Mouse (Mus musculus): Measurements from ENCODE around the gene Rgma. TPM values are rescaled to one million over a fixed set of nuclear protein-coding genes. Genes with fewer than 3 reads are reported as not detected.

The Rgma gene
- polyA plus RNA-seq, 1 experiment from 2014 or later = 2.8 TPM

DNA sequence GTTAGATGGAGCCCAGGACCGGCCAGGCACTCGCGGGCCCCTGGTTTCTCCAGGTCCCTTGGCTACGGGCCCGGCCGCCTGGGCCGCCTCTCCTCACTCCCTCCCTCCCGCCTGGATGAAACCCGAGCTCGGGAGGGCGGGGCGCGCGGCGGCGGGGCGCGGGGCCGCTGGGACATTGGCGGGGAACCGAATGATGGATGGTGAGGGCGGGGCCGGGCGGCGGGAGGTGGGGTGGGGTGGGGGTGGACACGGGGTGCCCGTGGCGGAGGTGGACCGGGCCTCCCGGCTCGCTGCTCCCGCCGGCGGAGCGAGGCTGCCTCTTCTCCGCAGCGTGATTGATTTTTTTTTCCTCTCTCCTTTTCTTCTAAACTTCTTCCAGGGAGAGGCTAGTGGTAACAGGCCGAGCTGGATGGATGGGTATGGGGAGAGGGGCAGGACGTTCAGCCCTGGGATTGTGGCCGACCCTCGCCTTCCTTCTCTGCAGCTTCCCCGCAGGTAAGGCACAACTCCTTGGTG is 15.8 kb downstream of the Rgma start:
- peak overlapping the region; percentile 62 for H3K9ac ChIP-seq (ENCODE audit: low read depth, low read length)
- H3K4me3 ChIP-seq (ENCODE audit: low read depth, low read length) = peak overlapping the region; percentile 55
- H3K4me2 ChIP-seq = peak overlapping the region; percentile 75
- 2% methylated on average over 37 of the region's 42 CpGs for WGBS
- peaks cover 52% of the 10 kb centered on the region for H3K27me3 ChIP-seq (replicated peaks; ENCODE audit: control insufficient read depth, insufficient read depth, low read length)
- no peaks in the 10 kb centered on the region for H3K36me3 ChIP-seq (ENCODE audit: control insufficient read depth, insufficient read depth, low read length)
- no peaks in the 10 kb centered on the region for H3K4me1 ChIP-seq (replicated peaks; ENCODE audit: control insufficient read depth, insufficient read depth, low read length)
- peak; percentile 70 for DNase-seq (ENCODE audit: low spot score)
- peak; percentile 75 for ATAC-seq (replicated peaks; ENCODE audit: low FRiP score)
- H3K27ac ChIP-seq (ENCODE audit: low read depth, low read length) = peak overlapping the region; percentile 62; the same call in 1 of the 2 replicates
- no peaks in the 10 kb centered on the region; the same call in 1 of the 2 replicates for H3K9me3 ChIP-seq (ENCODE audit: control insufficient read depth, low read length)

DNA sequence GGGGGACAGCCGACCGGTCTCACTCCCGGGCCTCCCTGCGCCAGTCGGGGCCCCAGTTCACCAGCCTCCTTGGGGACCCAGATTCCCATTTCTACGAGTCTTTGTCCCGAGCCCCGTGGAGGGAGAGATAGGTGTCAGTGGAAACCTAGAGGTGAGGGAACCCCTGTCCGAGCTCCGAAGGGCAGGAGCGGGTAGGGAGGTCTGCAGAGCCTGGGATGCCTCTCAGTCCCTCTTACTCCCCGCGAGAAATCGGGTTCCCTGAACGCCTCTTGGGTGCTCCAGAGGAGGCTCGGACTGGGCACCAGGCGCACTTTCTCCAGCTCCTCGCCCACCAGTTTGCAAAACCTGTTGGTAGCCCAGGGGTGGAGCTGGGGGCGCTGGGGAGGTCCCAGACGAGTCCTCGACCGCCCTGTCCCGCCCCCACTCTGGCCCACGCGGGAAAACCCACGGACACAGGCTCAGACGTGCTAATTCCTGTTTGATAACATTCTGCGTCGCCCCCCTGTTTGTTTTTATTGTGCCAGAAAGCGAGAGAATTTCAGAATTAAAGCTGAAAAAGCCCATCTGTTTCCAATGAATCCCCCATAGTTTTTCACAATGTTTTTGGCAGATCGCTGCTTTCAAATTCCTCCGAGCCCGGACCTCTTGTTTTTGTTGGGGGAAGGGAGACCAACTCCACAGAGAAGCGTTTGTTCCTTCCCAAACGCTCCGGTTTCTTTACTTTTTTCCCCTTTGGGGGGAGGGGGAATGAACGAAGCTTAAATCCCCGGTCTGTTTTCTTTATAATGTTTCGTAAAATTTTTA is 16.4 kb downstream of the Rgma start:
- H3K9me3 ChIP-seq (ENCODE audit: control insufficient read depth, low read length) = no peaks in the 10 kb centered on the region; the same call in 1 of the 2 replicates
- peak overlapping the region; percentile 62 for H3K9ac ChIP-seq (ENCODE audit: low read depth, low read length)
- DNase-seq (ENCODE audit: low spot score) (peak; percentile 58), ATAC-seq (replicated peaks; ENCODE audit: low FRiP score) (0 out of 2 replicates have a peak, but pooled peaks have one; percentile 6)
- H3K27me3 ChIP-seq (replicated peaks; ENCODE audit: control insufficient read depth, insufficient read depth, low read length) = peaks cover 56% of the 10 kb centered on the region
- H3K27ac ChIP-seq (ENCODE audit: low read depth, low read length) = peak overlapping the region; percentile 62; the same call in 1 of the 2 replicates
- H3K4me3 ChIP-seq (ENCODE audit: low read depth, low read length) = peak overlapping the region; percentile 55
- no peaks in the 10 kb centered on the region for H3K4me1 ChIP-seq (replicated peaks; ENCODE audit: control insufficient read depth, insufficient read depth, low read length)
- H3K36me3 ChIP-seq (ENCODE audit: control insufficient read depth, insufficient read depth, low read length) = no peaks in the 10 kb centered on the region
- peak overlapping the region; percentile 75 for H3K4me2 ChIP-seq
- 2% methylated on average over 39 of the region's 39 CpGs for WGBS

DNA sequence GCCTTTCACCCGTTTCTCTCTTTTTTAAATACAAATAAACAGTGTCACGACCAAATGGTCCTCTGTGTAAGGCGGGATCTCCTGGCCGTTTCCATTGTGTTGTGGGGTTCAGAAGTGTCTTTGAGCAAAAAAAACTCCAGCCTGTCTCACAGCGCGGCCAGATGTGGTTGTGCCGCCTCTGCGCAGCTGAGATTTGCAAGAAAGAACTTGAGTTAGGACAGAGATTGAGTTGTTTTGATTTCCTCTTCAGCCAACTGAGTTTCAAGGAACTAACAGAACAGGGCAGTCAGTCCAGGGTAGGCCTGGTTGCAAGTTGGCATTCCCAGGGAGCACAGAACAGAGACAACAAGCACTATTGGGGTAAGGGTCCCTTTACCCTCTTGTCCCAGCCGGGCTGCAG is 17.1 kb downstream of the Rgma start:
- no peak for DNase-seq (ENCODE audit: low spot score)
- WGBS = 5% methylated on average over 9 of the region's 9 CpGs
- H3K9ac ChIP-seq (ENCODE audit: low read depth, low read length) = 0 out of 2 replicates have a peak overlapping the region, but pooled peaks have one; percentile 62

DNA sequence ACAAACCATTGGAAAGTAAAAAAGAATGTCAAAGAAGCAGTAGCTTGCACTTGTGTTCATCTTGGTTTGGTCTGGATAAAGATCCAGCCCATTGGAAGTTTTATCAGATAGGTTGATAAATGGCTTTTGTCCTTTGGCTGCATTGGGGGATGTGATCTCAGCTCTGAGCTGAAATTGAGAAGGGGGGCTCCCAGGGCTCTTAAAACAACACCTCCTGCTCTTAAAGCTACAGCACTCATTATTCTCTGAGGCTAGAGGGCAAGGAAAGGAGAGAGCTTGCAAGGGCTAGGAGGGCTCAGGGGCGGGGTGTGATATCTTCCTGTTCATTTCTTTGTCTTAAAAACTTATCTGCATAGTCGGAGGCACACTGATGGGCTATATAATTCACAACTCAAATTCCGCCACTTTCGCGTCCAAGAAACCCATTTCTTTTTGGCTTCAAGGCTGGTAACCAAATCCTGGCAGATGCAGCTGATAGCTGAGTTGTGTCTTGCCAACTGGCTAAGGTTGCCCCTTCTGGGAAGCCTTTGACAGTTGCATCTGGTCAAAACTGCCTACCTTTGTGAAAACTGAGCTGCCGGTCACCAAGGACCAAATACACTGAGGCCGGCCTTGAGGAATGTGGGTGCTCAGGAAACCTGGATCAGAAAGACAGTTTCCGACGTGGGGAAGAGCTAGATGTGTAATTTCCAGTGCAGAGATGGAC is 18.2 kb downstream of the Rgma start:
- peak overlapping the region; percentile 75 for H3K4me2 ChIP-seq
- no peak overlapping the region for H3K27ac ChIP-seq (ENCODE audit: low read depth, low read length)
- DNase-seq (ENCODE audit: low spot score) = no peak
- WGBS = 49% methylated on average over 9 of the region's 9 CpGs
- H3K27me3 ChIP-seq (replicated peaks; ENCODE audit: control insufficient read depth, insufficient read depth, low read length) = peaks cover 68% of the 10 kb centered on the region
- no peak overlapping the region for H3K9ac ChIP-seq (ENCODE audit: low read depth, low read length)
- ATAC-seq (replicated peaks; ENCODE audit: low FRiP score) = no peak
- H3K4me3 ChIP-seq (ENCODE audit: low read depth, low read length) = no peak overlapping the region; the same call in 1 of the 2 replicates
- no peaks in the 10 kb centered on the region; the same call in 1 of the 2 replicates for H3K9me3 ChIP-seq (ENCODE audit: control insufficient read depth, low read length)
- no peaks in the 10 kb centered on the region; the same call in 1 of the 2 replicates for H3K4me1 ChIP-seq (replicated peaks; ENCODE audit: control insufficient read depth, insufficient read depth, low read length)
- H3K36me3 ChIP-seq (ENCODE audit: control insufficient read depth, insufficient read depth, low read length) = no peaks in the 10 kb centered on the region

More for the DNA sequence above, 17.1 kb downstream of the Rgma start:
- Histone ChIP-seq H3K4me3 (ENCODE audit: low read depth, low read length) (peak overlapping the region; percentile 55), H3K36me3 (ENCODE audit: control insufficient read depth, insufficient read depth, low read length) (no peaks in the 10 kb centered on the region), H3K9me3 (ENCODE audit: control insufficient read depth, low read length) (no peaks in the 10 kb centered on the region; the same call in 1 of the 2 replicates), H3K27me3 (replicated peaks; ENCODE audit: control insufficient read depth, insufficient read depth, low read length) (peaks cover 60% of the 10 kb centered on the region), H3K4me2 (peak overlapping the region; percentile 75), H3K27ac (ENCODE audit: low read depth, low read length) (no peak overlapping the region; the same call in 1 of the 2 replicates), H3K4me1 (replicated peaks; ENCODE audit: control insufficient read depth, insufficient read depth, low read length) (no peaks in the 10 kb centered on the region)
- ATAC-seq (replicated peaks; ENCODE audit: low FRiP score) = no peak

DNA sequence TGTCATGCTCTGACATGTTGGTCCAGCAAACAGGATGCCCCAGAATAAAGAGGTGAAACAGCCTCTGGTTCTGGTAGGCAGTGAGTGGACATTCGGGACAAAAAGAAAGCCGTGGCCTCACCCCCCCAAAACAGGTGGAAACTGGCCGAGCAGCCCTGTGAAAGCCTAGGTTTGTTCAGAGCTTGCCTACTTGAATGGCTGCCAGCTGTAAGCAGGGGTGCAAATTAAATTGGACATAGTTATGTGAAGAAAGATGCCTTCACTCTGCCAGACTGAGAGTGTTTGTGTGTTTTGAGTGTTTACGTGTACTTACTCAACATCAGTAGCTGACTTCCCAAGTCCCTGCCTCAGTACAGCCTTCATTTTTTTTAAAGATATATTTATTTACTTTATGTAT is 18.7 kb downstream of the Rgma start:
- WGBS = 78% methylated on average over 4 of the region's 4 CpGs
- peak overlapping the region; percentile 29; the same call in 1 of the 2 replicates for H3K4me2 ChIP-seq
- peaks cover 71% of the 10 kb centered on the region for H3K27me3 ChIP-seq (replicated peaks; ENCODE audit: control insufficient read depth, insufficient read depth, low read length)
- no peaks in the 10 kb centered on the region; the same call in 1 of the 2 replicates for H3K9me3 ChIP-seq (ENCODE audit: control insufficient read depth, low read length)
- H3K4me1 ChIP-seq (replicated peaks; ENCODE audit: control insufficient read depth, insufficient read depth, low read length) = peaks cover under 1% of the 10 kb centered on the region; the same call in 1 of the 2 replicates
- no peak overlapping the region for H3K27ac ChIP-seq (ENCODE audit: low read depth, low read length)
- H3K36me3 ChIP-seq (ENCODE audit: control insufficient read depth, insufficient read depth, low read length) = no peaks in the 10 kb centered on the region
- no peak overlapping the region for H3K4me3 ChIP-seq (ENCODE audit: low read depth, low read length)
- no peak overlapping the region for H3K9ac ChIP-seq (ENCODE audit: low read depth, low read length)
- ATAC-seq (replicated peaks; ENCODE audit: low FRiP score) (no peak), DNase-seq (ENCODE audit: low spot score) (no peak)

DNA sequence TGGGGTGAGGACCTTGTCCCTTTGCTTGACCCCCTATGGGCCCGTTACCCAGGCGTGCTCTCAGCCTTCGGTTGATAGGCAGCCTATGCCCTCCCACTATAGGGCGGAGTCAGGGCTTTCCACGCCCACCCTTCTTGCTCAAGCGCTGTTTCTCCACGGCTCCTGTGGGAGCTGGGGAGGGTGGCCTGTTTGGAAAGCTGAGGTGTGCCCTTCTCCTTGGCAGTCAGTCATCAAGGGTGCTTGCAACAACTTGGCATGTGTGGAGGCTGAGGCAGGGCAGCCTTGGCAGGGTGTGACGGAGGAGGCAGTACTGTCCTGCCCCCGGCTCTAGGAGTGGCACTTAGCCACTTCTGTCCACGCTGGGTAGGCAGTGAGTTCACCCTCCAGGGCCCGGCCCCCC is 23.0 kb downstream of the Rgma start:
- no peak for DNase-seq (ENCODE audit: low spot score)
- 4% methylated on average over 11 of the region's 11 CpGs for WGBS
- peaks cover 54% of the 10 kb centered on the region for H3K27me3 ChIP-seq (replicated peaks; ENCODE audit: control insufficient read depth, insufficient read depth, low read length)
- no peak overlapping the region for H3K9ac ChIP-seq (ENCODE audit: low read depth, low read length)
- H3K9me3 ChIP-seq (ENCODE audit: control insufficient read depth, low read length) = no peaks in the 10 kb centered on the region; the same call in 1 of the 2 replicates
- no peak overlapping the region for H3K27ac ChIP-seq (ENCODE audit: low read depth, low read length)
- peaks cover 6% of the 10 kb centered on the region for H3K4me1 ChIP-seq (replicated peaks; ENCODE audit: control insufficient read depth, insufficient read depth, low read length)
- ATAC-seq (replicated peaks; ENCODE audit: low FRiP score) = no peak; the same call in 1 of the 2 replicates
- peak overlapping the region; percentile 36 for H3K4me2 ChIP-seq
- peak overlapping the region; percentile 16; the same call in 1 of the 2 replicates for H3K4me3 ChIP-seq (ENCODE audit: low read depth, low read length)
- no peaks in the 10 kb centered on the region for H3K36me3 ChIP-seq (ENCODE audit: control insufficient read depth, insufficient read depth, low read length)

DNA sequence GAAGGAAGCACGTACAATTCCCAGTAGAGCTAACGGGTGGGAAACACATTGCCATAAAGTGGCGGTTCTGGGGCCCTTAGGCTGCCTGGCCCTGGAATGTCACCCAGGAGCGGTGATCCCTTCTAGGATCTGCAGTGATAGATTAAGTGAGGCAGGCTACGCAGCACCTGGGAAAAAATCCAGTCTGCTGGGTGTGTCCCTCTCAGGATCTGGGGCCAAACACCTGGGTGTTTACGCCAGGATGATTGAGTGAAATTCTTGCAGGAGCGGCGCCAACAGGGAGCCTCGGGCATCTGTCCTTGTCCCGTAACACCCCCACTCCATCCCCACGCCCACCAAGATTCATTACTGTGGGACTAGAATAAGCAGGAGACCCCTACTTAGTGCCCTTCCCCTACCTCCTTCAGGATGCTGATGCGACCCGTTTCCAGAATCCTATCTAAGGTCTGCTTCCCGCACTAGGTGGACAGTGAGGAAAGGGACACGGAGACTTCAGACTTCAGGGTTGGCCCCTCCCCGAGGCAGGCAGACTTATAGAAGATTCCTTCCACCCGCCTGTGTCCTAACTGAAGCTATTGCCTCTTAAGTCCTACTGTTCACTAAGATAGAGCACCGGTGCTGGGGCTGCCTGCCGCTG is 23.6 kb downstream of the Rgma start:
- no peak overlapping the region for H3K4me3 ChIP-seq (ENCODE audit: low read depth, low read length)
- peaks cover 48% of the 10 kb centered on the region for H3K27me3 ChIP-seq (replicated peaks; ENCODE audit: control insufficient read depth, insufficient read depth, low read length)
- H3K4me1 ChIP-seq (replicated peaks; ENCODE audit: control insufficient read depth, insufficient read depth, low read length) = peaks cover 6% of the 10 kb centered on the region
- H3K27ac ChIP-seq (ENCODE audit: low read depth, low read length) = no peak overlapping the region
- WGBS = 5% methylated on average over 19 of the region's 19 CpGs
- H3K9me3 ChIP-seq (ENCODE audit: control insufficient read depth, low read length) = no peaks in the 10 kb centered on the region; the same call in 1 of the 2 replicates
- ATAC-seq (replicated peaks; ENCODE audit: low FRiP score) (no peak), DNase-seq (ENCODE audit: low spot score) (no peak)
- H3K36me3 ChIP-seq (ENCODE audit: control insufficient read depth, insufficient read depth, low read length) = no peaks in the 10 kb centered on the region
- H3K9ac ChIP-seq (ENCODE audit: low read depth, low read length) = no peak overlapping the region
- H3K4me2 ChIP-seq = peak overlapping the region; percentile 62

DNA sequence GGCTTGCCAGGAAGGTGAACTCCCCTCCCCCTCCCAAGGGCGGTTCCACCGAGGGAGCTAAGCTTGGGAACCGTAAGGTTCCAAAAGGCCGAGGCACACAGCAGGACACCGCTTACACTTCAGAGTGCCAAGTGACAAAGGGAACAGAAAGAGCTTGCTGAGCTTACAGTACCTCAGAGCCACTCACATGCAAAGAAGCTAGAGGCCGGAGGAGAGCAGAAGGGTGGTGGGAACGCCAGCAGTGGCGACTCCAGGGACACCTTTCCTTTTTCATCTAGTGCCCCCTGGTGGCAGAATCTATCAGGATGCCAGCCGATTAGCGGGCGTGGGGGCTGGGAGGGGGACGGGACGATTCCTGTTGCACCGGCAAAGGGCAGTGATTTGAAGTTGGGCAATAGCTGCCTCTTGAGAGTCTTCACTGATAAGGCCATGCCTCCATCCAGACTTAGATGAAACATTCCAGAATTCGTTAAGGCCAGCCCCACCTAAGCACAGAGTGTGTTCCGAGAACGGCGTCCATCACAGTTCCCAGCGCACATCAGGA is 24.3 kb downstream of the Rgma start:
- peak; percentile 40 for ATAC-seq (replicated peaks; ENCODE audit: low FRiP score)
- no peak overlapping the region for H3K9ac ChIP-seq (ENCODE audit: low read depth, low read length)
- DNase-seq (ENCODE audit: low spot score) = peak; percentile 70

More for the DNA sequence above, 24.3 kb downstream of the Rgma start:
- Histone ChIP-seq H3K36me3 (ENCODE audit: control insufficient read depth, insufficient read depth, low read length) (no peaks in the 10 kb centered on the region), H3K27ac (ENCODE audit: low read depth, low read length) (no peak overlapping the region), H3K9me3 (ENCODE audit: control insufficient read depth, low read length) (no peaks in the 10 kb centered on the region; the same call in 1 of the 2 replicates), H3K27me3 (replicated peaks; ENCODE audit: control insufficient read depth, insufficient read depth, low read length) (peaks cover 46% of the 10 kb centered on the region), H3K4me3 (ENCODE audit: low read depth, low read length) (peak overlapping the region; percentile 31), H3K4me1 (replicated peaks; ENCODE audit: control insufficient read depth, insufficient read depth, low read length) (peaks cover 6% of the 10 kb centered on the region), H3K4me2 (peak overlapping the region; percentile 62)
- WGBS = 5% methylated on average over 19 of the region's 19 CpGs
